In genomic region chr9:109081749-109082123, GRCm38 (mm10) we compare ENCODE assay signal across 7 mouse cellular contexts. TPM values are rescaled to one million over a fixed set of nuclear protein-coding genes. Genes with fewer than 3 reads are reported as not detected.
DNase-seq lines count a peak whose midpoint lies in the region; ATAC-seq and TF ChIP-seq lines count a peak whose summit lies in the region.

No protein-coding gene starts in this region.

- TF ChIP-seq POLR2A in spleen, adult 2 months (IDR thresholded peaks at IDR 0.05; ENCODE audit: low read depth, low read length) = no peak

- peak overlapping the region; percentile 66 for H3K4me3 ChIP-seq in spleen, adult 2 months (ENCODE audit: extremely low read depth, insufficient read depth, insufficient read length)
- H3K4me3 ChIP-seq in forebrain, embryonic 11.5 days (ENCODE audit: low read depth, low read length) = peak overlapping the region; percentile 66
- peak overlapping the region; percentile 77 for H3K4me3 ChIP-seq in limb, embryonic 15.5 days

- H3K4me1 ChIP-seq in spleen, adult 2 months (ENCODE audit: control insufficient read depth, insufficient read depth, insufficient read length) = peaks cover 4% of the 10 kb centered on the region; the same call in 1 of the 2 replicates
- H3K4me1 ChIP-seq in forebrain, embryonic 11.5 days (replicated peaks; ENCODE audit: control insufficient read depth, insufficient read depth, low read length) = peaks cover 9% of the 10 kb centered on the region
- H3K4me1 ChIP-seq in limb, embryonic 15.5 days = peaks cover 20% of the 10 kb centered on the region

- ATAC-seq in forebrain, embryonic 11.5 days (replicated peaks; ENCODE audit: low FRiP score) = peak; percentile 18
- ATAC-seq in limb, embryonic 15.5 days (ENCODE audit: insufficient number of reproducible peaks, low FRiP score, low TSS enrichment, low read depth) = no peak

- peak overlapping the region; percentile 61 for H3K4me2 ChIP-seq in forebrain, embryonic 11.5 days (ENCODE audit: low read depth, low read length, severe bottlenecking)
- peak overlapping the region; percentile 65 for H3K4me2 ChIP-seq in limb, embryonic 15.5 days

- H3K9me3 ChIP-seq in forebrain, embryonic 11.5 days (ENCODE audit: control insufficient read depth, low read length) = no peaks in the 10 kb centered on the region
- no peaks in the 10 kb centered on the region for H3K9me3 ChIP-seq in limb, embryonic 15.5 days

- H3K27me3 ChIP-seq in spleen, adult 2 months (ENCODE audit: control insufficient read depth, insufficient read depth, low read length) = no peaks in the 10 kb centered on the region
- no peaks in the 10 kb centered on the region for H3K27me3 ChIP-seq in forebrain, embryonic 11.5 days (ENCODE audit: control insufficient read depth, insufficient read depth, low read length)
- no peaks in the 10 kb centered on the region for H3K27me3 ChIP-seq in limb, embryonic 15.5 days

- WGBS in spleen, adult 2 months = 2% methylated on average over 11 of the region's 11 CpGs
- 7% methylated on average over 11 of the region's 11 CpGs for WGBS in forebrain, embryonic 11.5 days
- 3% methylated on average over 11 of the region's 11 CpGs for WGBS in limb, embryonic 15.5 days

- no peak for DNase-seq in spleen, adult 2 months (ENCODE audit: low read depth in 1 of 2, low spot score in 2 of 2)
- DNase-seq in spleen, postnatal 10 days (ENCODE audit: low spot score in 2 of 2) = no peak
- DNase-seq in forebrain, embryonic 11.5 days (ENCODE audit: low spot score) = no peak
- DNase-seq in ovary, postnatal 14 days (ENCODE audit: low spot score) = no peak
- no peak for DNase-seq in cerebellum, postnatal 10 days
- DNase-seq in kidney, postnatal 14 days = no peak

- peaks cover 4% of the 10 kb centered on the region; the same call in 1 of the 2 replicates for H3K36me3 ChIP-seq in spleen, adult 2 months (ENCODE audit: control insufficient read depth, insufficient read depth, low read length)
- no peaks in the 10 kb centered on the region; the same call in 1 of the 2 replicates for H3K36me3 ChIP-seq in forebrain, embryonic 11.5 days (ENCODE audit: control insufficient read depth, insufficient read depth, low read length)
- H3K36me3 ChIP-seq in limb, embryonic 15.5 days = peaks cover 24% of the 10 kb centered on the region

- no peak overlapping the region for H3K27ac ChIP-seq in spleen, adult 2 months (ENCODE audit: insufficient read depth, low read length)
- H3K27ac ChIP-seq in forebrain, embryonic 11.5 days (ENCODE audit: low read depth, low read length) = no peak overlapping the region
- H3K27ac ChIP-seq in limb, embryonic 15.5 days = peak overlapping the region; percentile 81

- no peak for TF ChIP-seq CTCF in spleen, adult 2 months (IDR thresholded peaks at IDR 0.05; ENCODE audit: extremely low read depth, insufficient read depth, insufficient read length, insufficient replicate concordance)

- H3K9ac ChIP-seq in forebrain, embryonic 11.5 days (ENCODE audit: low read length) = peak overlapping the region; percentile 74
- peak overlapping the region; percentile 83 for H3K9ac ChIP-seq in limb, embryonic 15.5 days

RNA-seq across cellular contexts. Expression of gene Ccdc51, which starts 0.6 kb away (rescaled TPM):
- 5.1 and 5.2 TPM in 2 replicates for polyA plus RNA-seq in spleen, adult 2 months (2012; rRNA removed)
- polyA plus RNA-seq in forebrain, embryonic 11.5 days (2014; fragmentation: Nextera tagmentation; extraction: Ambion mirVana) = 13.2 and 17.4 TPM in 2 replicates
- polyA plus RNA-seq in limb, embryonic 15.5 days (2015; fragmentation: Nextera tagmentation; extraction: Ambion mirVana) = 12.5 and 13.6 TPM in 2 replicates

RNA-seq across cellular contexts. Expression of gene Tma7, which starts 0.7 kb away (rescaled TPM):
- 10.2 and 16.4 TPM in 2 replicates for polyA plus RNA-seq in spleen, adult 2 months (2012; rRNA removed)
- 671 and 746 TPM in 2 replicates for polyA plus RNA-seq in forebrain, embryonic 11.5 days (2014; fragmentation: Nextera tagmentation; extraction: Ambion mirVana)
- 487 and 558 TPM in 2 replicates for polyA plus RNA-seq in limb, embryonic 15.5 days (2015; fragmentation: Nextera tagmentation; extraction: Ambion mirVana)

RNA-seq across cellular contexts. Expression of gene Atrip, which starts 7.8 kb away (rescaled TPM):
- polyA plus RNA-seq in spleen, adult 2 months (2012; rRNA removed) = 16.2 and 17.0 TPM in 2 replicates
- polyA plus RNA-seq in forebrain, embryonic 11.5 days (2014; fragmentation: Nextera tagmentation; extraction: Ambion mirVana) = 28.1 and 32.1 TPM in 2 replicates
- polyA plus RNA-seq in limb, embryonic 15.5 days (2015; fragmentation: Nextera tagmentation; extraction: Ambion mirVana) = 25.4 and 27.4 TPM in 2 replicates

RNA-seq across cellular contexts. Expression of gene Plxnb1, which starts 13.5 kb away (rescaled TPM):
- 10.4 TPM in 2 replicates for polyA plus RNA-seq in spleen, adult 2 months (2012; rRNA removed)
- 27.3 and 28.3 TPM in 2 replicates for polyA plus RNA-seq in forebrain, embryonic 11.5 days (2014; fragmentation: Nextera tagmentation; extraction: Ambion mirVana)
- polyA plus RNA-seq in limb, embryonic 15.5 days (2015; fragmentation: Nextera tagmentation; extraction: Ambion mirVana) = 9.3 and 11.2 TPM in 2 replicates

RNA-seq across cellular contexts. Expression of gene Trex1, which starts 22.2 kb away (rescaled TPM):
- 137 and 262 TPM in 2 replicates for polyA plus RNA-seq in spleen, adult 2 months (2012; rRNA removed)
- polyA plus RNA-seq in forebrain, embryonic 11.5 days (2014; fragmentation: Nextera tagmentation; extraction: Ambion mirVana) = 5.9 and 8.2 TPM in 2 replicates
- polyA plus RNA-seq in limb, embryonic 15.5 days (2015; fragmentation: Nextera tagmentation; extraction: Ambion mirVana) = 16.0 and 17.2 TPM in 2 replicates

Comparison
In these comparisons a context has a peak if more than half of its experiments do, and no peak if none do; other contexts are left out.
1. RNA of gene Tma7, which starts 0.7 kb away (polyA plus RNA-seq): 671 to 746 TPM in forebrain, embryonic 11.5 days and 487 to 558 TPM in limb, embryonic 15.5 days; 10.2 to 16.4 TPM in spleen, adult 2 months; every median in the first group is over 10 times any median in the second.
2. Peak in every context shown above with its lines, with median percentiles within 50 percentile points of each other: H3K4me3 ChIP-seq.